Mouse (Mus musculus): ENCODE results near the gene Cxadr. TPM values are rescaled to one million over a fixed set of nuclear protein-coding genes. Genes with fewer than 3 reads are reported as not detected.

Cxadr gene
- 24.1 and 30.3 TPM in 2 replicates for polyA plus RNA-seq (2015; fragmentation: Nextera tagmentation; extraction: Ambion mirVana)

- peak; percentile 89 for ATAC-seq (ENCODE audit: insufficient number of reproducible peaks, insufficient read depth, low FRiP score, low TSS enrichment, low read depth)
- peak within 1 kb of the TSS; percentile 78 for H3K27ac ChIP-seq
- H3K4me2 ChIP-seq, result peak within 1 kb of the TSS; percentile 82
- H3K4me1 ChIP-seq, result peaks cover 18% of the 10 kb centered on the region
- H3K36me3 ChIP-seq, result no peaks in the 10 kb centered on the region
- H3K27me3 ChIP-seq, result no peaks in the 10 kb centered on the region; the same call in 1 of the 2 replicates
- no peaks in the 10 kb centered on the region for H3K9me3 ChIP-seq
- H3K9ac ChIP-seq, result peak within 1 kb of the TSS; percentile 83
- H3K4me3 ChIP-seq, result peak within 1 kb of the TSS; percentile 83
- under 1% methylated on average over 34 of the region's 34 CpGs for WGBS
Observed at GRCm38 (mm10) chr16:78301183-78301830, at the start of gene Cxadr. TSS of gene Cxadr (plus strand) at chr16:78301489.

GRCm38 (mm10) chr16:78258989-78259388 lies 42.3 kb upstream of the Cxadr start:
- H3K9me3 ChIP-seq, result no peaks in the 10 kb centered on the region
- no peak overlapping the region for H3K4me3 ChIP-seq
- no peak overlapping the region for H3K4me2 ChIP-seq
- 69% methylated on average over 4 of the region's 4 CpGs for WGBS
- 0 out of 2 replicates have a peak, but pooled peaks cover 4% of the 10 kb centered on the region for H3K4me1 ChIP-seq
- H3K27ac ChIP-seq, result no peak overlapping the region
- no peaks in the 10 kb centered on the region for H3K36me3 ChIP-seq
- no peaks in the 10 kb centered on the region for H3K27me3 ChIP-seq
- H3K9ac ChIP-seq, result no peak overlapping the region
- ATAC-seq (ENCODE audit: insufficient number of reproducible peaks, insufficient read depth, low FRiP score, low TSS enrichment, low read depth), result no peak

- H3K36me3 ChIP-seq, result no peaks in the 10 kb centered on the region
- 73% methylated on average over 10 of the region's 10 CpGs for WGBS
- H3K4me3 ChIP-seq, result no peak overlapping the region
- H3K27me3 ChIP-seq, result no peaks in the 10 kb centered on the region
- peaks cover 12% of the 10 kb centered on the region for H3K4me1 ChIP-seq
- no peaks in the 10 kb centered on the region for H3K9me3 ChIP-seq
- no peak for ATAC-seq (ENCODE audit: insufficient number of reproducible peaks, insufficient read depth, low FRiP score, low TSS enrichment, low read depth)
- H3K4me2 ChIP-seq, result no peak overlapping the region
- no peak overlapping the region for H3K9ac ChIP-seq
- H3K27ac ChIP-seq, result no peak overlapping the region
Observed at GRCm38 (mm10) chr16:78260070-78260879, 41.0 kb upstream of the Cxadr start.

- no peak overlapping the region for H3K4me2 ChIP-seq
- no peak for ATAC-seq (ENCODE audit: insufficient number of reproducible peaks, insufficient read depth, low FRiP score, low TSS enrichment, low read depth)
- no peak overlapping the region for H3K9ac ChIP-seq
- 71% methylated on average over 3 of the region's 3 CpGs for WGBS
- H3K4me1 ChIP-seq, result peaks cover 21% of the 10 kb centered on the region
- H3K27ac ChIP-seq, result no peak overlapping the region
- no peaks in the 10 kb centered on the region for H3K9me3 ChIP-seq
- H3K27me3 ChIP-seq, result no peaks in the 10 kb centered on the region
- no peak overlapping the region for H3K4me3 ChIP-seq
- H3K36me3 ChIP-seq, result no peaks in the 10 kb centered on the region
Observed at GRCm38 (mm10) chr16:78261520-78261919, 39.8 kb upstream of the Cxadr start.

GRCm38 (mm10) chr16:78264442-78265150 lies 36.7 kb upstream of the Cxadr start:
- peak overlapping the region; percentile 65 for H3K9ac ChIP-seq
- H3K36me3 ChIP-seq, result no peaks in the 10 kb centered on the region
- H3K27ac ChIP-seq, result no peak overlapping the region; the same call in 1 of the 2 replicates
- H3K4me3 ChIP-seq, result peak overlapping the region; percentile 45
- no peaks in the 10 kb centered on the region for H3K27me3 ChIP-seq
- peaks cover 17% of the 10 kb centered on the region for H3K4me1 ChIP-seq
- H3K4me2 ChIP-seq, result peak overlapping the region; percentile 66
- 17% methylated on average over 16 of the region's 16 CpGs for WGBS
- H3K9me3 ChIP-seq, result no peaks in the 10 kb centered on the region
- ATAC-seq (ENCODE audit: insufficient number of reproducible peaks, insufficient read depth, low FRiP score, low TSS enrichment, low read depth), result 0 out of 2 replicates have a peak, but pooled peaks have one; percentile 37

- Histone ChIP-seq H3K4me2 (peak overlapping the region; percentile 66), H3K4me1 (peaks cover 17% of the 10 kb centered on the region), H3K36me3 (no peaks in the 10 kb centered on the region), H3K27me3 (no peaks in the 10 kb centered on the region), H3K9me3 (no peaks in the 10 kb centered on the region), H3K4me3 (peak overlapping the region; percentile 45), H3K27ac (no peak overlapping the region; the same call in 1 of the 2 replicates), H3K9ac (peak overlapping the region; percentile 65)
- ATAC-seq (ENCODE audit: insufficient number of reproducible peaks, insufficient read depth, low FRiP score, low TSS enrichment, low read depth), result peak; percentile 59; the same call in 1 of the 2 replicates
- under 1% methylated on average over 7 of the region's 7 CpGs for WGBS
Observed at GRCm38 (mm10) chr16:78265151-78265590, 36.1 kb upstream of the Cxadr start.

GRCm38 (mm10) chr16:78265826-78266225 lies 35.5 kb upstream of the Cxadr start:
- 40% methylated on average over 11 of the region's 11 CpGs for WGBS
- H3K4me2 ChIP-seq, result no peak overlapping the region
- H3K9me3 ChIP-seq, result no peaks in the 10 kb centered on the region
- no peaks in the 10 kb centered on the region for H3K36me3 ChIP-seq
- no peaks in the 10 kb centered on the region for H3K27me3 ChIP-seq
- peaks cover 17% of the 10 kb centered on the region for H3K4me1 ChIP-seq
- no peak overlapping the region for H3K9ac ChIP-seq
- H3K27ac ChIP-seq, result no peak overlapping the region
- no peak overlapping the region for H3K4me3 ChIP-seq
- ATAC-seq (ENCODE audit: insufficient number of reproducible peaks, insufficient read depth, low FRiP score, low TSS enrichment, low read depth), result no peak

- Histone ChIP-seq H3K4me1 (peaks cover 17% of the 10 kb centered on the region), H3K4me2 (no peak overlapping the region), H3K27ac (no peak overlapping the region), H3K36me3 (no peaks in the 10 kb centered on the region), H3K9me3 (no peaks in the 10 kb centered on the region), H3K9ac (no peak overlapping the region), H3K27me3 (no peaks in the 10 kb centered on the region), H3K4me3 (no peak overlapping the region)
- no peak for ATAC-seq (ENCODE audit: insufficient number of reproducible peaks, insufficient read depth, low FRiP score, low TSS enrichment, low read depth)
Observed at GRCm38 (mm10) chr16:78267453-78267852, 33.8 kb upstream of the Cxadr start.

GRCm38 (mm10) chr16:78268167-78268566 lies 33.1 kb upstream of the Cxadr start:
- H3K9me3 ChIP-seq, result no peaks in the 10 kb centered on the region
- no peaks in the 10 kb centered on the region for H3K36me3 ChIP-seq
- H3K9ac ChIP-seq, result no peak overlapping the region
- no peak for ATAC-seq (ENCODE audit: insufficient number of reproducible peaks, insufficient read depth, low FRiP score, low TSS enrichment, low read depth)
- no peak overlapping the region for H3K4me3 ChIP-seq
- peaks cover 17% of the 10 kb centered on the region for H3K4me1 ChIP-seq
- WGBS, result 72% methylated on average over 3 of the region's 3 CpGs
- H3K4me2 ChIP-seq, result no peak overlapping the region
- H3K27ac ChIP-seq, result no peak overlapping the region
- H3K27me3 ChIP-seq, result no peaks in the 10 kb centered on the region

- no peak for ATAC-seq (ENCODE audit: insufficient number of reproducible peaks, insufficient read depth, low FRiP score, low TSS enrichment, low read depth)
- H3K4me3 ChIP-seq, result no peak overlapping the region
- 77% methylated on average over 9 of the region's 9 CpGs for WGBS
- no peaks in the 10 kb centered on the region for H3K9me3 ChIP-seq
- H3K4me1 ChIP-seq, result no peaks in the 10 kb centered on the region
- H3K27me3 ChIP-seq, result no peaks in the 10 kb centered on the region
- H3K4me2 ChIP-seq, result no peak overlapping the region
- H3K36me3 ChIP-seq, result no peaks in the 10 kb centered on the region
- no peak overlapping the region for H3K9ac ChIP-seq
- no peak overlapping the region for H3K27ac ChIP-seq
Observed at GRCm38 (mm10) chr16:78274825-78275455, 26.3 kb upstream of the Cxadr start.

- Histone ChIP-seq H3K27me3 (no peaks in the 10 kb centered on the region), H3K27ac (no peak overlapping the region), H3K4me3 (no peak overlapping the region), H3K4me1 (no peaks in the 10 kb centered on the region), H3K9me3 (no peaks in the 10 kb centered on the region), H3K36me3 (no peaks in the 10 kb centered on the region), H3K9ac (no peak overlapping the region), H3K4me2 (no peak overlapping the region)
- WGBS, result 46% methylated on average over 4 of the region's 4 CpGs
- no peak for ATAC-seq (ENCODE audit: insufficient number of reproducible peaks, insufficient read depth, low FRiP score, low TSS enrichment, low read depth)
Observed at GRCm38 (mm10) chr16:78277567-78277966, 23.7 kb upstream of the Cxadr start.
